Mouse (Mus musculus): Measurements from ENCODE around the gene Taco1. TPM values are rescaled to one million over a fixed set of nuclear protein-coding genes. Genes with fewer than 3 reads are reported as not detected.

Taco1 gene
- polyA plus RNA-seq, 1 experiment from 2014 or later = 9.6 TPM

Other genes with a start within 250 kb of the Taco1 start
- gene Cyb561, start 112.7 kb upstream of the Taco1 start, polyA plus RNA-seq (2016; fragmentation: Nextera tagmentation; extraction: Ambion mirVana) = 13.2 and 14.6 TPM in 2 replicates
- 0.60 and 0.78 TPM in 2 replicates for gene Ace, start 98.1 kb upstream of the Taco1 start, polyA plus RNA-seq (2016; fragmentation: Nextera tagmentation; extraction: Ambion mirVana)
- not detected in 2 replicates for gene Ace3, start 71.4 kb upstream of the Taco1 start, polyA plus RNA-seq (2016; fragmentation: Nextera tagmentation; extraction: Ambion mirVana)
- 0.36 and 0.64 TPM in 2 replicates for gene Kcnh6, start 57.9 kb upstream of the Taco1 start, polyA plus RNA-seq (2016; fragmentation: Nextera tagmentation; extraction: Ambion mirVana)
- gene Dcaf7, start 29.2 kb upstream of the Taco1 start, polyA plus RNA-seq (2016; fragmentation: Nextera tagmentation; extraction: Ambion mirVana) = 118 and 129 TPM in 2 replicates
- 21.6 and 22.6 TPM in 2 replicates for gene Map3k3, start 18.6 kb downstream of the Taco1 start, polyA plus RNA-seq (2016; fragmentation: Nextera tagmentation; extraction: Ambion mirVana)
- not detected in 2 replicates for gene Gm10840, start 94.8 kb downstream of the Taco1 start, polyA plus RNA-seq (2016; fragmentation: Nextera tagmentation; extraction: Ambion mirVana)
- 289 and 300 TPM in 2 replicates for gene Limd2, start 94.8 kb downstream of the Taco1 start, polyA plus RNA-seq (2016; fragmentation: Nextera tagmentation; extraction: Ambion mirVana)
- 35.2 and 36.1 TPM in 2 replicates for gene Strada, start 136.1 kb downstream of the Taco1 start, polyA plus RNA-seq (2016; fragmentation: Nextera tagmentation; extraction: Ambion mirVana)
- 91.9 and 92.1 TPM in 2 replicates for gene Ccdc47, start 150.3 kb downstream of the Taco1 start, polyA plus RNA-seq (2016; fragmentation: Nextera tagmentation; extraction: Ambion mirVana)
- 122 and 129 TPM in 2 replicates for gene Ddx42, start 150.9 kb downstream of the Taco1 start, polyA plus RNA-seq (2016; fragmentation: Nextera tagmentation; extraction: Ambion mirVana)
- 63.0 and 69.1 TPM in 2 replicates for gene Ftsj3, start 190.0 kb downstream of the Taco1 start, polyA plus RNA-seq (2016; fragmentation: Nextera tagmentation; extraction: Ambion mirVana)
- gene Psmc5, start 190.1 kb downstream of the Taco1 start, polyA plus RNA-seq (2016; fragmentation: Nextera tagmentation; extraction: Ambion mirVana) = 334 and 335 TPM in 2 replicates
- gene Smarcd2, start 206.9 kb downstream of the Taco1 start, polyA plus RNA-seq (2016; fragmentation: Nextera tagmentation; extraction: Ambion mirVana) = 26.1 and 26.5 TPM in 2 replicates
- gene Tcam1, start 210.6 kb downstream of the Taco1 start, polyA plus RNA-seq (2016; fragmentation: Nextera tagmentation; extraction: Ambion mirVana) = 0.33 and 0.34 TPM in 2 replicates
- not detected in 2 replicates for gene Gh, start 235.8 kb downstream of the Taco1 start, polyA plus RNA-seq (2016; fragmentation: Nextera tagmentation; extraction: Ambion mirVana)
- gene Cd79b, start 248.7 kb downstream of the Taco1 start, polyA plus RNA-seq (2016; fragmentation: Nextera tagmentation; extraction: Ambion mirVana) = 0.74 and 0.88 TPM in 2 replicates